Mouse (Mus musculus) spleen, embryonic (tissue): Measurements from ENCODE around the gene Mei4.

ENCODE experiments used
- CTCF ChIA-PET: fragments of 350-600 bp; sonication (Branson Sonifier 250); formaldehyde crosslinking; loops from one replicate; lab custom pipeline; 2022; lab: Charles Lee

Mei4 gene

GRCm38 (mm10) chr9:81863181-81863887 lies at the start of gene Mei4:
TSS of gene Mei4 (plus strand) at chr9:81863670.
- CTCF ChIA-PET: no interaction called here

GRCm38 (mm10) chr9:81819715-81820373 lies 43.6 kb upstream of the Mei4 start:
- CTCF ChIA-PET: no interaction called here

GRCm38 (mm10) chr9:81827560-81827959 lies 35.9 kb upstream of the Mei4 start:
- CTCF ChIA-PET: no interaction called here

GRCm38 (mm10) chr9:81834056-81834455 lies 29.4 kb upstream of the Mei4 start:
- CTCF ChIA-PET: no interaction called here

GRCm38 (mm10) chr9:81858861-81859260 lies 4.6 kb upstream of the Mei4 start:
- CTCF ChIA-PET: no interaction called here

GRCm38 (mm10) chr9:81863888-81864234 lies 391 bp downstream of the Mei4 start:
- CTCF ChIA-PET: interaction anchor here (0.6 kb wide), 1 partner anchor 148 kb away, joined by 7 read pairs; no protein-coding TSS in a partner anchor

GRCm38 (mm10) chr9:81866032-81866431 lies 2.6 kb downstream of the Mei4 start:
- CTCF ChIA-PET: no interaction called here

- CTCF ChIA-PET: interaction anchor here (0.6 kb wide), 1 partner anchor 683 kb away, joined by 16 read pairs; no protein-coding TSS in a partner anchor
Measured at GRCm38 (mm10) chr9:81921456-81921855, 58.0 kb downstream of the Mei4 start.

- CTCF ChIA-PET: no interaction called here
Measured at GRCm38 (mm10) chr9:81924744-81925143, 61.3 kb downstream of the Mei4 start.

GRCm38 (mm10) chr9:81940533-81940932 lies 77.1 kb downstream of the Mei4 start:
- CTCF ChIA-PET: no interaction called here

GRCm38 (mm10) chr9:81945624-81946023 lies 82.2 kb downstream of the Mei4 start:
- CTCF ChIA-PET: no interaction called here

GRCm38 (mm10) chr9:81956858-81957257 lies 93.4 kb downstream of the Mei4 start:
- CTCF ChIA-PET: no interaction called here

GRCm38 (mm10) chr9:81957842-81958241 lies 94.4 kb downstream of the Mei4 start:
- CTCF ChIA-PET: no interaction called here

- CTCF ChIA-PET: no interaction called here
Measured at GRCm38 (mm10) chr9:81966765-81967164, 103.3 kb downstream of the Mei4 start.

- CTCF ChIA-PET: no interaction called here
Measured at GRCm38 (mm10) chr9:81968935-81969334, 105.5 kb downstream of the Mei4 start.

- CTCF ChIA-PET: no interaction called here
Measured at GRCm38 (mm10) chr9:81982461-81982860, 119.0 kb downstream of the Mei4 start.

- CTCF ChIA-PET: no interaction called here
Measured at GRCm38 (mm10) chr9:82012991-82013390, 149.5 kb downstream of the Mei4 start.

- CTCF ChIA-PET: no interaction called here
Measured at GRCm38 (mm10) chr9:82042515-82043056, 179.1 kb downstream of the Mei4 start.

GRCm38 (mm10) chr9:82044517-82044916 lies 181.0 kb downstream of the Mei4 start:
- CTCF ChIA-PET: no interaction called here

- CTCF ChIA-PET: no interaction called here
Measured at GRCm38 (mm10) chr9:82073832-82074231, 210.4 kb downstream of the Mei4 start.

- CTCF ChIA-PET: no interaction called here
Measured at GRCm38 (mm10) chr9:82075270-82075669, 211.8 kb downstream of the Mei4 start.

- CTCF ChIA-PET: no interaction called here
Measured at GRCm38 (mm10) chr9:82096409-82096808, 232.9 kb downstream of the Mei4 start.

- CTCF ChIA-PET: no interaction called here
Measured at GRCm38 (mm10) chr9:82114865-82115264, 251.4 kb downstream of the Mei4 start.
